Mouse (Mus musculus) intestine, embryonic 16.5 days (tissue): ENCODE measurements around the gene Kctd2. TPM values are rescaled to one million over a fixed set of nuclear protein-coding genes. Genes with fewer than 3 reads are reported as not detected.
"Not testable (repeated sequence)": the region's sequence is repeated elsewhere in the genome, so short reads cannot be mapped to it uniquely, and the experiment has no call there.

Source experiments
- ATAC-seq: fragments of 200-750 bp; cut with Nextera tagmentation; 2 replicates; pipeline ENCODE4 v1.8.0; 2017; ENCODE audit warnings: moderate TSS enrichment, moderate library complexity
- H3K27ac ChIP-seq: fragments of 300-500 bp; sonication (generic); 2 replicates; pipeline ENCODE4 v1.5.1; 2014; ENCODE audit warnings: mild to moderate bottlenecking, low read length
- H3K27me3 ChIP-seq: fragments of 300-500 bp; sonication (generic); replicated peaks from 2 replicates; pipeline ENCODE4 v1.6.1; 2014; ENCODE audit warnings: low read length, control low read depth, mixed read lengths; ENCODE audit not compliant: control insufficient read depth, insufficient read depth
- H3K36me3 ChIP-seq: fragments of 300-500 bp; sonication (generic); 2 replicates; pipeline ENCODE4 v1.6.1; 2014; ENCODE audit warnings: low read length, control low read depth; ENCODE audit not compliant: control insufficient read depth, insufficient read depth
- H3K4me1 ChIP-seq: fragments of 300-500 bp; sonication (generic); 2 replicates; pipeline ENCODE4 v1.6.1; 2014; ENCODE audit warnings: low read length, control low read depth, mixed read lengths; ENCODE audit not compliant: control insufficient read depth, insufficient read depth
- H3K4me2 ChIP-seq: fragments of 300-500 bp; sonication (generic); 2 replicates; pipeline ENCODE4 v1.6.1; 2014; ENCODE audit warnings: low read depth, low read length, control low read depth
- H3K4me3 ChIP-seq: fragments of 300-500 bp; sonication (generic); 2 replicates; pipeline ENCODE4 v1.5.1; 2014; ENCODE audit warnings: mild to moderate bottlenecking, low read length
- H3K9ac ChIP-seq: fragments of 300-500 bp; sonication (generic); 2 replicates; pipeline ENCODE4 v1.6.1; 2014; ENCODE audit warnings: low read depth, low read length
- H3K9me3 ChIP-seq: fragments of 300-500 bp; sonication (generic); 2 replicates; pipeline ENCODE4 v1.6.1; 2016; ENCODE audit warnings: low read length, control low read depth; ENCODE audit not compliant: control insufficient read depth
- WGBS: fragments of 180-500 bp; shearing (Covaris S2); extraction: QIAGEN DNeasy Blood & Tissue Kit; methylation state at CpG from one replicate; pipeline ENCODE4 v1.1.7; 2014; 5-methylcytosine and 5-hydroxymethylcytosine counted together
- polyA plus RNA-seq: library from polyadenylated mRNA; unstranded; fragments of >200 nt; fragmentation: Nextera tagmentation; extraction: Ambion mirVana; gene quantifications from 2 replicates; pipeline ENCODE4 v1.2.1, GENCODE M21; 2015

The Kctd2 gene
- polyA plus RNA-seq, 1 experiment from 2014 or later, result 2.8 TPM

GRCm38 (mm10) chr11:115377254-115377653, 42.7 kb upstream of the Kctd2 start:
- Histone ChIP-seq H3K4me1 (peaks cover 16% of the 10 kb centered on the region), H3K36me3 (no peaks in the 10 kb centered on the region), H3K9ac (no peak overlapping the region), H3K4me3 (no peak overlapping the region), H3K9me3 (0 out of 2 replicates have a peak, but pooled peaks cover 2% of the 10 kb centered on the region), H3K4me2 (no peak overlapping the region), H3K27me3 (peaks cover 17% of the 10 kb centered on the region; the same call in 1 of the 2 replicates), H3K27ac (no peak overlapping the region)
- ATAC-seq, result no peak
- WGBS, result 85% methylated on average over 4 of the region's 4 CpGs

- ATAC-seq, result no peak
- 83% methylated on average over 7 of the region's 7 CpGs for WGBS
- Histone ChIP-seq H3K4me1 (peaks cover 18% of the 10 kb centered on the region), H3K4me2 (no peak overlapping the region), H3K9me3 (0 out of 2 replicates have a peak, but pooled peaks cover 2% of the 10 kb centered on the region), H3K4me3 (no peak overlapping the region), H3K9ac (no peak overlapping the region), H3K36me3 (no peaks in the 10 kb centered on the region), H3K27me3 (peaks cover 17% of the 10 kb centered on the region; the same call in 1 of the 2 replicates), H3K27ac (no peak overlapping the region)
These were observed 42.1 kb upstream of the Kctd2 start for GRCm38 (mm10) chr11:115377854-115378253.

GRCm38 (mm10) chr11:115381276-115381675, 38.7 kb upstream of the Kctd2 start:
- Histone ChIP-seq H3K4me2 (peak overlapping the region; percentile 82), H3K27ac (peak overlapping the region; percentile 83), H3K9ac (peak overlapping the region; percentile 85), H3K4me3 (peak overlapping the region; percentile 78), H3K36me3 (no peaks in the 10 kb centered on the region), H3K9me3 (0 out of 2 replicates have a peak, but pooled peaks cover 2% of the 10 kb centered on the region), H3K27me3 (no peaks in the 10 kb centered on the region), H3K4me1 (peaks cover 27% of the 10 kb centered on the region)
- ATAC-seq, result no peak
- WGBS, result 16% methylated on average over 9 of the region's 9 CpGs

GRCm38 (mm10) chr11:115381743-115382539, 38.0 kb upstream of the Kctd2 start, which contains the start of gene Cdr2l:
Gene Cdr2l (plus strand): TSS chr11:115381916.
- H3K4me1 ChIP-seq, result peaks cover 27% of the 10 kb centered on the region
- WGBS, result 0% methylated on average over 69 of the region's 76 CpGs
- H3K27ac ChIP-seq, result peak within 1 kb of the TSS; percentile 83
- H3K36me3 ChIP-seq, result no peaks in the 10 kb centered on the region
- H3K4me2 ChIP-seq, result peak within 1 kb of the TSS; percentile 82
- ATAC-seq, result peak; percentile 96
- 0 out of 2 replicates have a peak, but pooled peaks cover 2% of the 10 kb centered on the region for H3K9me3 ChIP-seq
- H3K9ac ChIP-seq, result peak within 1 kb of the TSS; percentile 85
- H3K4me3 ChIP-seq, result peak within 1 kb of the TSS; percentile 78
- H3K27me3 ChIP-seq, result no peaks in the 10 kb centered on the region

GRCm38 (mm10) chr11:115382891-115383290, 37.0 kb upstream of the Kctd2 start:
- WGBS, result 23% methylated on average over 5 of the region's 5 CpGs
- H3K9ac ChIP-seq, result peak overlapping the region; percentile 85
- H3K4me3 ChIP-seq, result peak overlapping the region; percentile 78
- H3K4me2 ChIP-seq, result peak overlapping the region; percentile 82
- H3K4me1 ChIP-seq, result peaks cover 27% of the 10 kb centered on the region
- no peaks in the 10 kb centered on the region for H3K36me3 ChIP-seq
- 0 out of 2 replicates have a peak, but pooled peaks cover 1% of the 10 kb centered on the region for H3K9me3 ChIP-seq
- H3K27me3 ChIP-seq, result no peaks in the 10 kb centered on the region
- ATAC-seq, result no peak
- no peak overlapping the region for H3K27ac ChIP-seq

- H3K9me3 ChIP-seq, result no peaks in the 10 kb centered on the region
- peak overlapping the region; percentile 82 for H3K4me2 ChIP-seq
- 51% methylated on average over 16 of the region's 16 CpGs for WGBS
- peaks cover 27% of the 10 kb centered on the region for H3K4me1 ChIP-seq
- H3K4me3 ChIP-seq, result peak overlapping the region; percentile 78; the same call in 1 of the 2 replicates
- ATAC-seq, result no peak
- H3K36me3 ChIP-seq, result no peaks in the 10 kb centered on the region
- no peaks in the 10 kb centered on the region for H3K27me3 ChIP-seq
- peak overlapping the region; percentile 39 for H3K27ac ChIP-seq
- peak overlapping the region; percentile 36; the same call in 1 of the 2 replicates for H3K9ac ChIP-seq
These were observed 36.0 kb upstream of the Kctd2 start for GRCm38 (mm10) chr11:115383701-115384474.

- no peak for ATAC-seq
- Histone ChIP-seq H3K4me3 (no peak overlapping the region), H3K4me1 (peaks cover 27% of the 10 kb centered on the region), H3K27me3 (no peaks in the 10 kb centered on the region), H3K9me3 (no peaks in the 10 kb centered on the region), H3K9ac (no peak overlapping the region), H3K27ac (peak overlapping the region; percentile 39; the same call in 1 of the 2 replicates), H3K36me3 (no peaks in the 10 kb centered on the region), H3K4me2 (0 out of 2 replicates have a peak overlapping the region, but pooled peaks have one; percentile 9)
- WGBS, result 84% methylated on average over 5 of the region's 5 CpGs
These were observed 35.3 kb upstream of the Kctd2 start for GRCm38 (mm10) chr11:115384587-115384986.

- WGBS, result 93% methylated on average over 3 of the region's 3 CpGs
- H3K9me3 ChIP-seq, H3K27me3 ChIP-seq, H3K36me3 ChIP-seq, ATAC-seq, H3K27ac ChIP-seq, H3K4me2 ChIP-seq, H3K9ac ChIP-seq, H3K4me3 ChIP-seq: not testable (repeated sequence)
- H3K4me1 ChIP-seq, result peaks cover 20% of the 10 kb centered on the region
These were observed 33.1 kb upstream of the Kctd2 start for GRCm38 (mm10) chr11:115386859-115387258.

- no peaks in the 10 kb centered on the region for H3K9me3 ChIP-seq
- no peak overlapping the region for H3K4me2 ChIP-seq
- H3K36me3 ChIP-seq, result peaks cover 4% of the 10 kb centered on the region; the same call in 1 of the 2 replicates
- no peak overlapping the region for H3K27ac ChIP-seq
- ATAC-seq, result no peak
- no peaks in the 10 kb centered on the region for H3K4me1 ChIP-seq
- H3K9ac ChIP-seq, result no peak overlapping the region
- H3K4me3 ChIP-seq, result no peak overlapping the region
- WGBS, result 92% methylated on average over 7 of the region's 7 CpGs
- no peaks in the 10 kb centered on the region for H3K27me3 ChIP-seq
These were observed 28.6 kb upstream of the Kctd2 start for GRCm38 (mm10) chr11:115391358-115391757.
